Mouse (Mus musculus): ENCODE measurements around the gene Prkca. TPM values are rescaled to one million over a fixed set of nuclear protein-coding genes. Genes with fewer than 3 reads are reported as not detected.
A peak's percentile ranks its signal among the peaks of the same experiment; 100 is the strongest.

Prkca gene
- polyA plus RNA-seq, 1 experiment from 2014 or later = 7.8 TPM

DNA sequence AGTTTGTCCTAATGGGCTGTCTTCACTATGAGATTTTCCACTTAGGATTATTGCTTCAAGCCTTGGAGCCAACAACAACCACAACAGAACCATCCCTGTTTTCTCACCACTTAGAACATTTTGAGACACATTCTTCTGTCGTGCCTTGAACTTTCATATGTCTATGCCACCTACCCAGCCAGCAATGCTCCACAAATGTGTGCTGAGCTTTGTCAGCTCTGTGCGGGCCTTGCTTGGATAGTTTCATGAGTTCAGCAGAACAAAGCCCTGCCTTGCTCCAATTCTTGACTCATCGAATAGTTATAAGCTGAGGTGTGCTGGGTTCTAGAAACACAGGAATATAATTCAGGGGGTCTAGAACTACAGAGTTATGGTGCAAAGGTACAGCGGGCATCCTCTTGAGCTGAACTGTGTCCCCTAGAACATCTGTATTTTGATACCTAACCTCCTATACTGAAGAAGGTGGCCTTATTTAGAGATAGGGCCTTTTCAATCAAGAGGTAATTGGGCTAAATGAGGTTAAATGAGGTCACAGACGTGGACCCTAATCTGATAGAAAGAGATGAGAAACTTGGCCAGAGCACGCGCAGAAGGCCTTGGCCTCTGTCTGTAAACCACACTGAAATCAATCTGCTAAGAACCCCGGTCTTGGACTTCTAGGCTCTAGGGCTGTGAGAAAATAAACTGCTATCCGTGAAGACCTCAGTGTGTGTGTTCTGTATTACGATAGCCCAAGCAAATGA is 96.4 kb downstream of the Prkca start:
- 89% methylated on average over 10 of the region's 10 CpGs for WGBS
- Histone ChIP-seq H3K27ac (no peak overlapping the region), H3K4me3 (replicated peaks) (no peak overlapping the region), H3K4me1 (replicated peaks) (peaks cover 11% of the 10 kb centered on the region), H3K27me3 (no peaks in the 10 kb centered on the region), H3K4me2 (no peak overlapping the region), H3K9ac (replicated peaks) (no peak overlapping the region), H3K9me3 (no peaks in the 10 kb centered on the region), H3K36me3 (no peaks in the 10 kb centered on the region)
- no peak for ATAC-seq (ENCODE audit: insufficient number of reproducible peaks, insufficient read depth, low FRiP score, low TSS enrichment, low read depth)

DNA sequence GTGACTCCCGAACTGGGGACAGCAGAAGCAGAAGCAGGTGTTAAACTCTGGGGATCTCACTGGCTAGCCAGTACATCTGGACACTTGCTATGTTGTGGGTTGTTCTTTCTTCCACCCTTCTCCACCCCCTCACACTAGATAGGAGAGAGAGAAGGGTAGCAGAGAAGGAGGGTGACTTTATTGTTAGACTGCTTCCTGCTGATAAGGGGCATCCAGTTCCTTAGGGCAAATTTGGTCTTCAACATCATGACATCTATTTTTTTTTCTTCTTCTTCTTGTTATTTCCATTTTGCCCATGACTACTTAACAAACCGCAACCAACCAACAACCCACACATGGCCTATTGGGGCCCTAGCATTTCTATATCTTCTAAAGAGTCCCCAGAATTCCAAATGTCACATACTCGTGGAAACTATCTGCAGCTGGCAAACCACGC is 97.4 kb downstream of the Prkca start:
- Histone ChIP-seq H3K4me1 (replicated peaks) (peaks cover 15% of the 10 kb centered on the region), H3K4me2 (no peak overlapping the region), H3K27ac (no peak overlapping the region), H3K27me3 (no peaks in the 10 kb centered on the region), H3K4me3 (replicated peaks) (no peak overlapping the region), H3K36me3 (no peaks in the 10 kb centered on the region), H3K9ac (replicated peaks) (no peak overlapping the region), H3K9me3 (no peaks in the 10 kb centered on the region)
- no peak for ATAC-seq (ENCODE audit: insufficient number of reproducible peaks, insufficient read depth, low FRiP score, low TSS enrichment, low read depth)
- WGBS = 62% methylated on average over 4 of the region's 4 CpGs

DNA sequence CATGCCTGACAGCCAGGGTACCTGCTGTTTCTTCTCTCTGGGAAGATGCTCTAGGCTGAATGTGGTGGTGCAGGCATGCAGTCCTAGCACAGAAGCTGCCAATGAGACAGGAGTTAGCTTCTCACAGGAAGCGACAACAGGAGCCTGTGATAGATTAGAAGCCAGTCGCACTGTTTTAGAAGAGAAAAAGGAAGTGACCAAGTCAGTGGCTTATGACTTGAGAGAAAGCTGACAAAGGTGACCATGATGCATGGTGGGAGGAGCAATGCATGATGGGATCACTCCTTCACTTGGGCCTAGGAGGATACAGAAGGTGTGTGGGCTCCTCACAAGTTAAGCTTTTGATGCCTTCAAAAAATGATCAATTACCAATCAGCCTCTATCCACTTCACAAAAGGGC is 99.5 kb downstream of the Prkca start:
- no peak overlapping the region for H3K4me3 ChIP-seq (replicated peaks)
- no peak overlapping the region for H3K9ac ChIP-seq (replicated peaks)
- WGBS = 62% methylated on average over 2 of the region's 2 CpGs
- H3K9me3 ChIP-seq = no peaks in the 10 kb centered on the region
- peaks cover 15% of the 10 kb centered on the region for H3K4me1 ChIP-seq (replicated peaks)
- no peak overlapping the region for H3K4me2 ChIP-seq
- no peak for ATAC-seq (ENCODE audit: insufficient number of reproducible peaks, insufficient read depth, low FRiP score, low TSS enrichment, low read depth)
- H3K27ac ChIP-seq = no peak overlapping the region
- no peaks in the 10 kb centered on the region for H3K27me3 ChIP-seq
- H3K36me3 ChIP-seq = no peaks in the 10 kb centered on the region

DNA sequence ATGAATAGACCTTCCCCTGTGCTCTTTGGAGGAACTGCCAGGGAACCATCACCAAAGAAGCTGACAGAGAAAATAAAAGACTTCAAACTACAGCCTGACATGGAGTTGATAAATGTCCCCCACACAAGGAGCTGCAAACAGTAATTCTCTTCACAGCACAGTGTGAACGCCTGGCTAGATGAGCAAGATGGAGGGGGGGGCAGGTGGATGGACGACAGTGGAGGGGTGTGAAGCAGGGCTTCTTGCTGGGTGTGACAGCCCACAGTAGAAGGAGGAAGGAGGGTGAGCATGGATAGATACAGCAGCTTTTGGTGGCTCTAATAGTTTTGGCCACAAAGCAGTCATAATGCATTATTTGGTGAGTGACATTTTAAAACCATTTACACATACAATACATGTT is 100.1 kb downstream of the Prkca start:
- no peak for ATAC-seq (ENCODE audit: insufficient number of reproducible peaks, insufficient read depth, low FRiP score, low TSS enrichment, low read depth)
- no peak overlapping the region for H3K9ac ChIP-seq (replicated peaks)
- H3K4me2 ChIP-seq = no peak overlapping the region

DNA sequence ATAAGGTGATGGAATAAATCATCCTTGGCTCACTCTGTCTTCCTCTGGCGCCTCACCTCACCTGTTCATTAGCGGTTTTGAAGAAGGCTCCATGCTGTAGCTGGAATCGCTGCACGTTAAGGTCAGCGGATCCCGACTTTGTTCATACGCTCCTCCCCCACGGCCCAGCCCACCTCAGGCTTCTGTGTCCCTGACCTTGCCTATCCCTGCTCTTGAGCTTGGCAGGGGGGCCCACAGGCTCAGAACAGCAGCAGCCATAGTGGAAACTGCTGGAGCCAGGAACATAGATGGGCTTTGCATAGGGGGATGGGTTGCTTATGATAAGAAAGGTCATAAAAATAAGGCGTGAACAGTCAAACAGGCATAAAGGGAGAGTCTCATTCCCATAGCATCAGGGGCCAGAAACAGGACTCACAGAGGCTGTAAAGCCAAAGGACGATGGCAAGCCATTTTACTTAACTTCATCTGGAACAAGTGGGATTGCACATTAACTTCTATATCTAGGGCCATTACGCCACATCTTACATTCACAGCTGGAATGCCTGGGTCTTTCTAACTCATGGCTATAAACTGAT is 102.7 kb downstream of the Prkca start:
- Histone ChIP-seq H3K9me3 (no peaks in the 10 kb centered on the region), H3K4me2 (no peak overlapping the region), H3K4me1 (replicated peaks) (peaks cover 46% of the 10 kb centered on the region), H3K9ac (replicated peaks) (no peak overlapping the region), H3K27ac (peak overlapping the region; percentile 1; the same call in 1 of the 2 replicates), H3K4me3 (replicated peaks) (no peak overlapping the region), H3K27me3 (no peaks in the 10 kb centered on the region), H3K36me3 (no peaks in the 10 kb centered on the region)
- ATAC-seq (ENCODE audit: insufficient number of reproducible peaks, insufficient read depth, low FRiP score, low TSS enrichment, low read depth) = no peak
- 69% methylated on average over 11 of the region's 11 CpGs for WGBS

More for the DNA sequence above, 100.1 kb downstream of the Prkca start:
- WGBS = 21% methylated on average over 2 of the region's 2 CpGs
- Histone ChIP-seq H3K27ac (no peak overlapping the region), H3K36me3 (no peaks in the 10 kb centered on the region), H3K27me3 (no peaks in the 10 kb centered on the region), H3K4me3 (replicated peaks) (no peak overlapping the region), H3K4me1 (replicated peaks) (peaks cover 21% of the 10 kb centered on the region), H3K9me3 (no peaks in the 10 kb centered on the region)

DNA sequence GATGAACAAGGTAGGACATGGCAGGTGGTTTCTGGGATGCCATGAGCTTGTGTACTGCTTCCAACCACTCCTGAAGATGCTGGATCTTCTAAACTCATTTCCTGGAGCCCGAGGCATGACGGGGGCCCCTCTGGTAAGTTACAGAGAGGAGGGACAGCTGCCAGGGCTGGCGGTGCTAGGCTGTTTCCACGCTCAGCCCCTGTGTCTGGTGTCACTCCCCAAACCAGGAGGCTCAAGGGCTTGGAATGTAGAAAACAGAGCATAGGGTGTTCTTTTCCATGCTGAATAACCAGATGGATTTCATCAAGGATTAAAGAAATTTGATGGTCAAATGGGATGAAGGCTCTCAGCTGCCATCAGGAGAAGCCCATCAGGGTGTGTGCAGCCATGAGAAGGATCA is 104.6 kb downstream of the Prkca start:
- 0 out of 2 replicates have a peak, but pooled peaks have one; percentile 33 for ATAC-seq (ENCODE audit: insufficient number of reproducible peaks, insufficient read depth, low FRiP score, low TSS enrichment, low read depth)
- no peaks in the 10 kb centered on the region for H3K36me3 ChIP-seq
- H3K27ac ChIP-seq = peak overlapping the region; percentile 83; the same call in 1 of the 2 replicates
- no peak overlapping the region for H3K4me3 ChIP-seq (replicated peaks)
- H3K9ac ChIP-seq (replicated peaks) = no peak overlapping the region
- peaks cover 51% of the 10 kb centered on the region for H3K4me1 ChIP-seq (replicated peaks)
- no peak overlapping the region for H3K4me2 ChIP-seq
- WGBS = 50% methylated on average over 4 of the region's 4 CpGs
- no peaks in the 10 kb centered on the region for H3K27me3 ChIP-seq
- H3K9me3 ChIP-seq = no peaks in the 10 kb centered on the region

DNA sequence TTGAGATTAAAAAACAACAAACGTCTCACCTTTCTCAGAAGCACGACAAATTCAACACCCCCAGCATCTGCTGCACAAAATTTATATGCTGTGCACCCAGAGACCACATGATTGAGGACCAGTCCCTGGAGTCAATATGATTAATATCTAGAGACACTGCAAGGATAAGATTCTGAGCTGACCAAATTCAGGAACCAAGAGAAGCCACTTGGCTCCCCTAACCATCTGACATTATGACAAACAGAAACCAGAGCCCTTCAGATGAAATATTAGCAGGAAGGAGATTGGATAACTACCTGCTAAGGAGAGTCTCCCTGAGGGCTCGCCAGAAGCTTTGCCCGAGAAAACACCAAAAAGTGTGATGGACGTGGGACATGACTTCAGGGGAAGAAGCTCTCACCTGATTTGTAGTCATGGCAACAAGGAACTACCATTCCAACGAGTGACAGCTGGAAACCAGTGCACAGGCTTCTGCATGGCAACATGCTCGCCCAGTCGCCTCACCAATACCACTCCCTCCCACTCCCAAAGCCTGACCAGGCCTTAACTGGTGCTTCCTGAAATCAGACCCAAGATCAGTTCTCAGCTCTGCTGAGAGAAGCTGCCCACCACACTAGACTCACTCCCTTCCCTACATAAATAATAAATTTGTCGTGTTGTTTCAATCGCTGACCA is 106.8 kb downstream of the Prkca start:
- no peaks in the 10 kb centered on the region for H3K36me3 ChIP-seq
- H3K4me3 ChIP-seq (replicated peaks) = no peak overlapping the region
- no peaks in the 10 kb centered on the region for H3K27me3 ChIP-seq
- peaks cover 51% of the 10 kb centered on the region for H3K4me1 ChIP-seq (replicated peaks)
- peak overlapping the region; percentile 83; the same call in 1 of the 2 replicates for H3K27ac ChIP-seq
- H3K9ac ChIP-seq (replicated peaks) = no peak overlapping the region
- WGBS = 42% methylated on average over 10 of the region's 10 CpGs
- no peaks in the 10 kb centered on the region for H3K9me3 ChIP-seq
- H3K4me2 ChIP-seq = no peak overlapping the region
- no peak for ATAC-seq (ENCODE audit: insufficient number of reproducible peaks, insufficient read depth, low FRiP score, low TSS enrichment, low read depth)

DNA sequence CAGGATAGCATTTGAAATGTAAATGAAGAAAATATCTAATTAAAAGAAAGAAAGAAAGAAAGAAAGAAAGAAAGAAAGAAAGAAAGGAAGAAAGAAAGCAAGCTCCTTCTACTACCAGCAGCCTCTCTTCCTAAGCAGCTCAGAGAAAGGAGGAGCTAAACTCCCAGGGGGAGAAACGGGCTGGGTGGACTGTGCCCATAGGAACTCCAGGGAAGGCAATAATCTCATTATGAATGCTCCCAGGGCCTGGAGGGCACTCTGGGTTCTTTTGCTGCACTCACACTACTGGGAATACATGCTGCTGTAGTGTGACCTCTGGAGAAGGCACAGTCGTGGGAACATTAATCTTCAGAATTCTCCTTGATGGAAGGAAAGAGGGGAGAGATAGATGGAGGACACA is 107.5 kb downstream of the Prkca start:
- Histone ChIP-seq H3K27ac (0 out of 2 replicates have a peak overlapping the region, but pooled peaks have one; percentile 12), H3K27me3 (no peaks in the 10 kb centered on the region), H3K4me1 (replicated peaks) (peaks cover 45% of the 10 kb centered on the region), H3K4me2 (no peak overlapping the region), H3K9me3 (no peaks in the 10 kb centered on the region), H3K36me3 (no peaks in the 10 kb centered on the region), H3K4me3 (replicated peaks) (no peak overlapping the region), H3K9ac (replicated peaks) (no peak overlapping the region)
- ATAC-seq (ENCODE audit: insufficient number of reproducible peaks, insufficient read depth, low FRiP score, low TSS enrichment, low read depth) = no peak
- WGBS = 32% methylated on average over 2 of the region's 2 CpGs

DNA sequence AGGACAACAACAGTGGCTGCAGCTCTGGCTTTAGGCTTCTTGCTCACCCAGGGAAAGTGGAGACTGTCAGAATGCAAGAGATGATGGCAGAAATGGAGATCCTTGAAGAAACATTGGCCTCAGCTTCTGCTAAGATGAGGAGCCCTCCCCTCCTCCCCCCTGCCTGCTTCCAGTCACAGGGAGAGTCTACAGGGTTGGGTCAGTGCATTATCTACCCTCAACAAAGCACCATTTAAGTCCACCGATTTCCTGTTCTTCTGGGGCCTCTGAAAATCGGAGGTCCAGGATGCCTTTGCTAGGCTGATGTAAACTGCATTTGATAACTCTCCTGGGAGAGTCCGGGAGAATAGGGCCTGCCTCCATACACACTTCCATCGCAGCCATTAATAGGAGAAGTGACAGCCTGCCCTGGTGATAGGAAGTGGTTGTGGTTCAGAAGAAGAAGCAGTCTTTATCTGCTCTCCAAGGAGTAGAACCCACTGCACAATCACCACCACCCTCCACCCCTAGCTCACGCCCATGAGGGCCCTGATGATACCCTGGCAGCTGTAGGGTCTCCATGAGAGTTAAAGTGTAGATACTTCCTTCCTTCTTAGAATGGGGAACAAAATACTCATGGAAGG is 108.5 kb downstream of the Prkca start:
- Histone ChIP-seq H3K27ac (no peak overlapping the region), H3K9me3 (no peaks in the 10 kb centered on the region), H3K4me2 (no peak overlapping the region), H3K9ac (replicated peaks) (no peak overlapping the region), H3K36me3 (no peaks in the 10 kb centered on the region), H3K27me3 (no peaks in the 10 kb centered on the region), H3K4me3 (replicated peaks) (no peak overlapping the region), H3K4me1 (replicated peaks) (peaks cover 39% of the 10 kb centered on the region)
- no peak for ATAC-seq (ENCODE audit: insufficient number of reproducible peaks, insufficient read depth, low FRiP score, low TSS enrichment, low read depth)
- 74% methylated on average over 5 of the region's 5 CpGs for WGBS

DNA sequence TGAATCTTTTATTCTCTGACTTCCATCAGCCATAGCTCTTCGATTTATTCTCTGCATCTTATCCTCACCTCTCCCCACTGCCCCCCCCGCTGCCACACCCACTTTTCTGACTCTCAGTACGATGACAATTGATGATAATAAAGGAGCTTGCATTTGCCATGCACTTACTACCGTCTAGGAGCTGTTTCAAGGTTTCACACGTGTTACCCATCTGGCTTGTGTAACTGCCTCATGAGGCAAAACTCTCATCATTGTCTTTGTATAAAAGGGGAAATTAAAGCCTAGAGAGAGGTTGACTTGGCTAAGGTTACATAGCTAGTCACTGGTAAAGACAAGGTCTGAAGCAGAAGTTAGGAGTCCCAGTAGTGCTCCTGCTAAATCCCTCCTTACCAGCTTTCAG is 110.7 kb downstream of the Prkca start:
- no peak overlapping the region for H3K4me3 ChIP-seq (replicated peaks)
- H3K27ac ChIP-seq = no peak overlapping the region
- 70% methylated on average over 5 of the region's 5 CpGs for WGBS
- no peak overlapping the region for H3K9ac ChIP-seq (replicated peaks)
- H3K9me3 ChIP-seq = no peaks in the 10 kb centered on the region
- H3K36me3 ChIP-seq = no peaks in the 10 kb centered on the region
- no peak for ATAC-seq (ENCODE audit: insufficient number of reproducible peaks, insufficient read depth, low FRiP score, low TSS enrichment, low read depth)
- H3K4me1 ChIP-seq (replicated peaks) = peaks cover 34% of the 10 kb centered on the region
- H3K27me3 ChIP-seq = no peaks in the 10 kb centered on the region
- no peak overlapping the region for H3K4me2 ChIP-seq

DNA sequence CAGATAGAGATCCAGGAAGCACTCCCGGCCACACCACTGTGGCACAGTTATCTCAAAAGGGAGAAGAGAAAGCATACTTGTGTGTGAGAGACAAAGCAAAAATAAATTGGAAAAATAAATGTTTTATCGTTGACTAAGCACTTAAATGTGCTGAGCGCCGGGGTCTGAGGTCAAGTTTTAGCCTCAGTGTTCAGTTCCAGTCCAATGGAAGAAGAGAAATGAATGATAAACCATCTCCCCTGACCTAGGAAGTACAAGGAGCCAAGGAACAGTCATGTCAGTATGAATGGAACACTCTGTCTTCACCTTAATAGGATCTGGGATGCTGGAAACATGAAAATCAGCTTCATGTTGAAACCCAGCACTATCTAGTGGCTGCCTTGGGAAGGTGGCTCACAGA is 113.6 kb downstream of the Prkca start:
- Histone ChIP-seq H3K9me3 (no peaks in the 10 kb centered on the region), H3K36me3 (no peaks in the 10 kb centered on the region), H3K4me3 (replicated peaks) (no peak overlapping the region), H3K4me1 (replicated peaks) (peaks cover 13% of the 10 kb centered on the region), H3K27me3 (no peaks in the 10 kb centered on the region), H3K9ac (replicated peaks) (no peak overlapping the region), H3K27ac (no peak overlapping the region), H3K4me2 (no peak overlapping the region)
- WGBS = 94% methylated on average over 4 of the region's 4 CpGs
- no peak for ATAC-seq (ENCODE audit: insufficient number of reproducible peaks, insufficient read depth, low FRiP score, low TSS enrichment, low read depth)

Data from limb, embryonic 12.5 days (tissue).